Mouse (Mus musculus): Measurements from ENCODE around the gene Tekt4. TPM values are rescaled to one million over a fixed set of nuclear protein-coding genes. Genes with fewer than 3 reads are reported as not detected.
A peak's percentile ranks its signal among the peaks of the same experiment; 100 is the strongest.

Gene Tekt4
- polyA plus RNA-seq, 1 experiment from 2014 or later, result 0.55 TPM

GRCm38 (mm10) chr17:25507799-25508198 is 53.4 kb downstream of the Tekt4 start:
- H3K4me3 ChIP-seq, result no peak overlapping the region
- peak; percentile 88 for DNase-seq (ENCODE audit: low spot score)
- H3K27me3 ChIP-seq (ENCODE audit: insufficient read depth, poor library complexity, severe bottlenecking), result peaks cover 46% of the 10 kb centered on the region
- H3K27ac ChIP-seq, result 0 out of 2 replicates have a peak overlapping the region, but pooled peaks have one; percentile 25
- H3K4me1 ChIP-seq, result no peaks in the 10 kb centered on the region; the same call in 1 of the 2 replicates
- H3K36me3 ChIP-seq, result no peaks in the 10 kb centered on the region
- 23% methylated on average over 3 of the region's 3 CpGs for WGBS
- H3K9me3 ChIP-seq, result no peaks in the 10 kb centered on the region

GRCm38 (mm10) chr17:25508860-25509577 is 54.6 kb downstream of the Tekt4 start:
- H3K27me3 ChIP-seq (ENCODE audit: insufficient read depth, poor library complexity, severe bottlenecking), result peaks cover 42% of the 10 kb centered on the region
- H3K4me1 ChIP-seq, result no peaks in the 10 kb centered on the region; the same call in 1 of the 2 replicates
- DNase-seq (ENCODE audit: low spot score), result no peak
- no peak overlapping the region for H3K4me3 ChIP-seq
- no peaks in the 10 kb centered on the region for H3K36me3 ChIP-seq
- no peaks in the 10 kb centered on the region for H3K9me3 ChIP-seq
- 52% methylated on average over 7 of the region's 7 CpGs for WGBS
- H3K27ac ChIP-seq, result no peak overlapping the region

GRCm38 (mm10) chr17:25510074-25510830 is 55.8 kb downstream of the Tekt4 start:
- Histone ChIP-seq H3K36me3 (no peaks in the 10 kb centered on the region), H3K9me3 (no peaks in the 10 kb centered on the region), H3K4me1 (no peaks in the 10 kb centered on the region; the same call in 1 of the 2 replicates), H3K27ac (no peak overlapping the region), H3K27me3 (ENCODE audit: insufficient read depth, poor library complexity, severe bottlenecking) (peaks cover 36% of the 10 kb centered on the region), H3K4me3 (no peak overlapping the region)
- 73% methylated on average over 10 of the region's 10 CpGs for WGBS
- no peak for DNase-seq (ENCODE audit: low spot score)

- Histone ChIP-seq H3K9me3 (no peaks in the 10 kb centered on the region), H3K27me3 (ENCODE audit: insufficient read depth, poor library complexity, severe bottlenecking) (peaks cover 32% of the 10 kb centered on the region), H3K27ac (no peak overlapping the region), H3K36me3 (no peaks in the 10 kb centered on the region), H3K4me3 (no peak overlapping the region), H3K4me1 (peaks cover 13% of the 10 kb centered on the region; the same call in 1 of the 2 replicates)
- WGBS, result 74% methylated on average over 3 of the region's 3 CpGs
- DNase-seq (ENCODE audit: low spot score), result no peak
Observed at GRCm38 (mm10) chr17:25511876-25512275, 57.5 kb downstream of the Tekt4 start.

- Histone ChIP-seq H3K4me1 (peaks cover 13% of the 10 kb centered on the region; the same call in 1 of the 2 replicates), H3K9me3 (no peaks in the 10 kb centered on the region), H3K27me3 (ENCODE audit: insufficient read depth, poor library complexity, severe bottlenecking) (peaks cover 35% of the 10 kb centered on the region), H3K27ac (no peak overlapping the region), H3K36me3 (no peaks in the 10 kb centered on the region), H3K4me3 (no peak overlapping the region)
- WGBS, result 89% methylated on average over 2 of the region's 2 CpGs
- no peak for DNase-seq (ENCODE audit: low spot score)
Observed at GRCm38 (mm10) chr17:25514055-25514454, 59.6 kb downstream of the Tekt4 start.

GRCm38 (mm10) chr17:25516315-25516714 is 61.9 kb downstream of the Tekt4 start:
- no peak for DNase-seq (ENCODE audit: low spot score)
- H3K9me3 ChIP-seq, result no peaks in the 10 kb centered on the region
- H3K4me1 ChIP-seq, result peaks cover 20% of the 10 kb centered on the region
- H3K27ac ChIP-seq, result no peak overlapping the region
- no peak overlapping the region for H3K4me3 ChIP-seq
- peaks cover 33% of the 10 kb centered on the region for H3K27me3 ChIP-seq (ENCODE audit: insufficient read depth, poor library complexity, severe bottlenecking)
- WGBS, result 19% methylated on average over 5 of the region's 5 CpGs
- no peaks in the 10 kb centered on the region for H3K36me3 ChIP-seq

- H3K27ac ChIP-seq, result peak overlapping the region; percentile 37; the same call in 1 of the 2 replicates
- DNase-seq (ENCODE audit: low spot score), result no peak
- no peak overlapping the region for H3K4me3 ChIP-seq
- H3K36me3 ChIP-seq, result no peaks in the 10 kb centered on the region
- H3K27me3 ChIP-seq (ENCODE audit: insufficient read depth, poor library complexity, severe bottlenecking), result peaks cover 33% of the 10 kb centered on the region
- H3K4me1 ChIP-seq, result peaks cover 20% of the 10 kb centered on the region
- 88% methylated on average over 17 of the region's 17 CpGs for WGBS
- no peaks in the 10 kb centered on the region for H3K9me3 ChIP-seq
Observed at GRCm38 (mm10) chr17:25518144-25518543, 63.7 kb downstream of the Tekt4 start.

GRCm38 (mm10) chr17:25519511-25519910 is 65.1 kb downstream of the Tekt4 start:
- Histone ChIP-seq H3K9me3 (no peaks in the 10 kb centered on the region), H3K4me1 (peaks cover 20% of the 10 kb centered on the region), H3K27ac (no peak overlapping the region), H3K36me3 (no peaks in the 10 kb centered on the region), H3K4me3 (no peak overlapping the region), H3K27me3 (ENCODE audit: insufficient read depth, poor library complexity, severe bottlenecking) (peaks cover 41% of the 10 kb centered on the region)
- DNase-seq (ENCODE audit: low spot score), result no peak
- WGBS, result 85% methylated on average over 5 of the region's 5 CpGs

- WGBS, result 27% methylated on average over 9 of the region's 9 CpGs
- Histone ChIP-seq H3K4me3 (0 out of 2 replicates have a peak overlapping the region, but pooled peaks have one; percentile 12), H3K27ac (peak overlapping the region; percentile 52; the same call in 1 of the 2 replicates), H3K27me3 (ENCODE audit: insufficient read depth, poor library complexity, severe bottlenecking) (peaks cover 49% of the 10 kb centered on the region), H3K4me1 (peaks cover 20% of the 10 kb centered on the region), H3K36me3 (no peaks in the 10 kb centered on the region), H3K9me3 (no peaks in the 10 kb centered on the region)
- DNase-seq (ENCODE audit: low spot score), result no peak
Observed at GRCm38 (mm10) chr17:25520492-25520891, 66.1 kb downstream of the Tekt4 start.

- peaks cover 15% of the 10 kb centered on the region for H3K4me1 ChIP-seq
- no peak overlapping the region for H3K27ac ChIP-seq
- no peaks in the 10 kb centered on the region for H3K36me3 ChIP-seq
- H3K9me3 ChIP-seq, result no peaks in the 10 kb centered on the region
- WGBS, result 77% methylated on average over 12 of the region's 12 CpGs
- H3K27me3 ChIP-seq (ENCODE audit: insufficient read depth, poor library complexity, severe bottlenecking), result peaks cover 45% of the 10 kb centered on the region
- no peak overlapping the region for H3K4me3 ChIP-seq
- no peak for DNase-seq (ENCODE audit: low spot score)
Observed at GRCm38 (mm10) chr17:25522080-25522479, 67.7 kb downstream of the Tekt4 start.

Other genes starting within 250 kb of the Tekt4 start
- gene Gnptg, start 214.5 kb upstream of the Tekt4 start, polyA plus RNA-seq (2016; fragmentation: Nextera tagmentation; extraction: Ambion mirVana), result 31.2 and 36.7 TPM in 2 replicates
- gene Tsr3, start 214.4 kb upstream of the Tekt4 start, polyA plus RNA-seq (2016; fragmentation: Nextera tagmentation; extraction: Ambion mirVana), result 44.9 and 58.4 TPM in 2 replicates
- 0.54 and 1.3 TPM in 2 replicates for gene Baiap3, start 198.3 kb upstream of the Tekt4 start, polyA plus RNA-seq (2016; fragmentation: Nextera tagmentation; extraction: Ambion mirVana)
- 528 and 716 TPM in 2 replicates for gene Ube2i, start 180.0 kb upstream of the Tekt4 start, polyA plus RNA-seq (2016; fragmentation: Nextera tagmentation; extraction: Ambion mirVana)
- gene Prss34, start 156.2 kb upstream of the Tekt4 start, polyA plus RNA-seq (2016; fragmentation: Nextera tagmentation; extraction: Ambion mirVana), result not detected in 2 replicates
- gene Prss28, start 146.0 kb upstream of the Tekt4 start, polyA plus RNA-seq (2016; fragmentation: Nextera tagmentation; extraction: Ambion mirVana), result not detected in 2 replicates
- not detected in 2 replicates for gene Prss29, start 136.0 kb upstream of the Tekt4 start, polyA plus RNA-seq (2016; fragmentation: Nextera tagmentation; extraction: Ambion mirVana)
- gene Tpsab1, start 109.1 kb upstream of the Tekt4 start, polyA plus RNA-seq (2016; fragmentation: Nextera tagmentation; extraction: Ambion mirVana), result not detected in 2 replicates
- not detected in 2 replicates for gene Tpsb2, start 88.3 kb upstream of the Tekt4 start, polyA plus RNA-seq (2016; fragmentation: Nextera tagmentation; extraction: Ambion mirVana)
- gene Tpsg1, start 85.3 kb upstream of the Tekt4 start, polyA plus RNA-seq (2016; fragmentation: Nextera tagmentation; extraction: Ambion mirVana), result 0.54 TPM in 1 of 2 replicates, not detected in the other
- gene Cacna1h, start 20.8 kb upstream of the Tekt4 start, polyA plus RNA-seq (2016; fragmentation: Nextera tagmentation; extraction: Ambion mirVana), result 11.1 and 11.8 TPM in 2 replicates
- 1.1 and 1.5 TPM in 2 replicates for gene Sstr5, start 42.7 kb downstream of the Tekt4 start, polyA plus RNA-seq (2016; fragmentation: Nextera tagmentation; extraction: Ambion mirVana)
- 2.0 and 3.6 TPM in 2 replicates for gene Sox8, start 116.1 kb downstream of the Tekt4 start, polyA plus RNA-seq (2016; fragmentation: Nextera tagmentation; extraction: Ambion mirVana)
- gene Lmf1, start 124.5 kb downstream of the Tekt4 start, polyA plus RNA-seq (2016; fragmentation: Nextera tagmentation; extraction: Ambion mirVana), result 36.8 and 43.1 TPM in 2 replicates

Data from heart, embryonic 10.5 days (tissue).